Mouse (Mus musculus) limb, embryonic 13.5 days (tissue): ENCODE measurements at regions not wholly inside any gene's neighbourhood (a gene's known extent, or its start where the extent isn't known, plus 50 kb on each side); places are given as distances from the start of the nearest gene placed in this dataset.

ENCODE experiments used
- ATAC-seq: fragments of 200-750 bp; cut with Nextera tagmentation; 2 replicates; pipeline ENCODE4 v1.8.0; 2017; ENCODE audit warnings: low read depth, moderate number of reproducible peaks, moderate TSS enrichment; ENCODE audit not compliant: low FRiP score
- H3K27ac ChIP-seq: fragments of 300-500 bp; sonication (generic); 2 replicates; pipeline ENCODE4 v1.5.1; 2015; ENCODE audit warnings: inconsistent platforms, mild to moderate bottlenecking, moderate library complexity
- H3K27me3 ChIP-seq: fragments of 300-500 bp; sonication (generic); 2 replicates; pipeline ENCODE4 v1.6.1; 2015; ENCODE audit warnings: mild to moderate bottlenecking, inconsistent platforms
- H3K36me3 ChIP-seq: fragments of 300-500 bp; sonication (generic); 2 replicates; pipeline ENCODE4 v1.6.1; 2015; ENCODE audit warnings: inconsistent platforms, mild to moderate bottlenecking, moderate library complexity
- H3K4me1 ChIP-seq: fragments of 300-500 bp; sonication (generic); 2 replicates; pipeline ENCODE4 v1.6.1; 2015; ENCODE audit warnings: inconsistent platforms
- H3K4me2 ChIP-seq: fragments of 300-500 bp; sonication (generic); replicated peaks from 2 replicates; pipeline ENCODE4 v1.6.1; 2015; ENCODE audit warnings: inconsistent platforms, mild to moderate bottlenecking, moderate library complexity
- H3K4me3 ChIP-seq: fragments of 300-500 bp; sonication (generic); 2 replicates; pipeline ENCODE4 v1.5.1; 2015; ENCODE audit warnings: moderate library complexity, mild to moderate bottlenecking, inconsistent platforms
- H3K9ac ChIP-seq: fragments of 300-500 bp; sonication (generic); 2 replicates; pipeline ENCODE4 v1.6.1; 2015; ENCODE audit warnings: mild to moderate bottlenecking, inconsistent platforms
- H3K9me3 ChIP-seq: fragments of 300-500 bp; sonication (generic); 2 replicates; pipeline ENCODE4 v1.6.1; 2016; ENCODE audit warnings: inconsistent platforms
- WGBS: fragments of 180-500 bp; shearing (Covaris S2); methylation state at CpG from one replicate; pipeline ENCODE4 v1.1.7; 2015; 5-methylcytosine and 5-hydroxymethylcytosine counted together

DNA sequence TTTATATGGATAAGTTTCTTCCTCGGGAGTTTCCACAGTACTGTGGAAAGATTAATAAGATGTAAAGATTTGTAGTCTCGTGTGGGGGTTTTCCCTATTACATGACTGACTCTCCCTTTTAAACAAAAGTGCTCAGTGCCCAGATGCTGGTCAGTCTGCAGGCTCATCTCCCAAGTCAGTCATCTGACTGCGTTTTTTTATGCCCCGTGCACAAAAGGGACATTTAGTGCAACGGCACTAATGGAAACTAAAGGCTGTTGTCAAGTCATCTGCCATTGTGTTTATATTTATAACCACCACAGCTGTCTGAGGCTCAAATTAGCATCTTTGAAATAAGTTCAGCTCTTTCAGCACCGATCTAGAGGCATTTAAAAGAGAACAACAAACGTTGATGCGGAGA is 110.7 kb upstream of the Phyhipl start:
- no peaks in the 10 kb centered on the region for H3K4me1 ChIP-seq
- H3K9me3 ChIP-seq, result no peaks in the 10 kb centered on the region
- no peak overlapping the region for H3K9ac ChIP-seq
- no peak overlapping the region for H3K27ac ChIP-seq
- no peaks in the 10 kb centered on the region for H3K36me3 ChIP-seq
- H3K4me3 ChIP-seq, result no peak overlapping the region
- WGBS, result 78% methylated on average over 8 of the region's 8 CpGs
- ATAC-seq, result no peak
- no peak overlapping the region for H3K4me2 ChIP-seq
- no peaks in the 10 kb centered on the region for H3K27me3 ChIP-seq

DNA sequence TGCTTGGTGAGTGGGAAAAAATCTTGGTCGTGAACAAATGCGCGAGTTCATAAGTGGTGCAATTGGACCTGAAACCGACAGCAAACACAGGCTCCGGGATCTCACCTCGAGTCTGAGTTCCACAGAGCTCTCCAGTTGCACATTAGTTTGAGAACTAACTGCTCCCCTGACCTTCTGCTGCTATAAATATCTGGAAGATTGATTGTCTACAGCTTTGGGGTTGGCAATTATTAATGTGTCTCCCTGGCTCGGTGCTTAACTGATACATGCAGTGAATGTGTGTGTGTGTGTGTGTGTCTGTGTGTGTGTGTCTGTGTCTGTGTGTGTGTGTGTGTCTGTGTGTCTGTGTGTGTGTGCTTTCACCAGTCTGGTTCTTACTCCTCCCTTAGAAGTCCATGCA is 107.4 kb upstream of the Phyhipl start:
- 64% methylated on average over 7 of the region's 7 CpGs for WGBS
- Histone ChIP-seq H3K9me3 (no peaks in the 10 kb centered on the region), H3K27ac (no peak overlapping the region), H3K9ac (no peak overlapping the region), H3K4me1 (no peaks in the 10 kb centered on the region), H3K4me2 (no peak overlapping the region), H3K27me3 (no peaks in the 10 kb centered on the region), H3K4me3 (no peak overlapping the region), H3K36me3 (no peaks in the 10 kb centered on the region)
- no peak for ATAC-seq

DNA sequence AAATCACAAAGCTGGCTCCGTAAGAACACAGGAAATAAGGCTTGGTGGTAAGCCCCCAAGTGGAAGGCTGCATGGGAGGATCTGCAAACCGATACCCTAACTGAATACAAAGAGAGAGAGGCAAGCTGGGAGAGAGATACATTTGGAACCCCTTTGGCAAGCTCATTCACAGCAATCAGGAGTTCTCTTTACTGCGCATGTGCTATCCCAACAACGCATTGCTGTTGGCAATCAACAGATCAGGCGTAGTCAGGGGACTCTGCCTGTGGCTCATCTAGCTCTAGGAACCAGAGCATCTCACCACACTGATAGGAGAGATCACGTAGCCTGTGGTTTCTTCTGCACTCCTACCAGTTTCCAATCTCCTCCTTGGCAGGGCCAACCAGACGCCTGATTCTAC is 103.9 kb upstream of the Phyhipl start:
- Histone ChIP-seq H3K36me3 (no peaks in the 10 kb centered on the region), H3K9ac (no peak overlapping the region), H3K27ac (no peak overlapping the region), H3K27me3 (no peaks in the 10 kb centered on the region), H3K4me3 (no peak overlapping the region), H3K4me2 (no peak overlapping the region), H3K9me3 (no peaks in the 10 kb centered on the region), H3K4me1 (no peaks in the 10 kb centered on the region)
- WGBS, result 69% methylated on average over 7 of the region's 7 CpGs
- no peak for ATAC-seq

DNA sequence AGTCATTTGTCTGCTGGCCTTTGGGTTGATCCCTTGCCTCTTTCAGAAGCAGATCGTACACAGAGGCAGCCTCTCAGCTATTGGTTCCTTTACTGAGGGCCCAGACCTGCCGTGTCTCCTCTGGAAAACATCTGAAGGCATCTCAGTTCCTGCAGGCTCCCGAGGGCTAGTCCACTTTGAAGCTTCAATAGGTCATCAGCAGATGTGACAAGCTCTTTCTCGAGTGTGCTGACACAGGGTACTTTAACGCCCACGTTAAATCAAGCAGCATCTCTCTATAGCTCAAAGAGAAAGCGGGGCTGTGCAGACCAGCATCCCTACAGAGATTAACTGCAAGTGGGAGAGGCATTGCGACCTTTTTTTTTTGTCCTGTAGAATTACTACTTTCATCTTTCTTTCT is 96.0 kb upstream of the Phyhipl start:
- Histone ChIP-seq H3K27ac (no peak overlapping the region), H3K27me3 (no peaks in the 10 kb centered on the region), H3K4me2 (no peak overlapping the region), H3K36me3 (no peaks in the 10 kb centered on the region), H3K4me1 (no peaks in the 10 kb centered on the region), H3K4me3 (no peak overlapping the region), H3K9ac (no peak overlapping the region), H3K9me3 (no peaks in the 10 kb centered on the region)
- ATAC-seq, result no peak
- 47% methylated on average over 8 of the region's 8 CpGs for WGBS

DNA sequence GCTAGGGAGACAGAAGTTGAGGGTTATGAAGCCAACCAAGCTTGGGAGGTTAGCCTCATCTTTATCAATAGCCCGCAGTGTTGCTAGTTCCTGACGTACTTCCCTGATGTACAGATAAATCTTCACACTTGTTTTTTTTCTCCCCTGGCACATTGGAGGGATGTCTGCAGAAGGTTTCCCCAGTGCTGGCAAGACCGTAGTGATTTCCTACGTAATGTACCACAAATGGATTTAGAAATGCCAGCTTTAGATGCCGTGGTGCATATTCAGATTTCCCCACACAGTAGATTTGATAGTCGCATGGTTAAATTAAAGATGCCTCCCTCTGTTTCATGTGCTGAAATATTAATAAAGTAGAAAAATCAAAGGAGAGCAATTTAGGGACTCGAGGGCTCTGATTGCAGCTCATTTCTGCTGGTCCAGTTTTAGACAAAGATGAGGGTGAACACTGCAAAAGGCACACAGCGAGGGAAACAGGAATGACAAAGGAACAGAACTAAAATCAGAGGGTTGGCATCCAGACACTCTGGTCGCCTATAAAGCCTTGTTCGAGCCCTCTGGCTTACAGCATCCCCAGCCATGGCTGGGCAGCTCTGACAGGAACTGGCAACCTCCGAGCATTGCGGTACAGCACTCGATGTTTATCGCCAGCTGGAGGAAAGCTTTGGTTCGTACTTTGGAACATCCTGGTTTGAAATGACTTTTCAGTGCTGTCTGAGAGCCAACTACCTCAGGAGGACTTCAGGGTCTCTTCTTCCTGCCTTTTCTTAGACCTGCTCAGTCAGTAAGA is 94.8 kb upstream of the Phyhipl start:
- no peaks in the 10 kb centered on the region for H3K27me3 ChIP-seq
- no peaks in the 10 kb centered on the region for H3K4me1 ChIP-seq
- H3K9ac ChIP-seq, result no peak overlapping the region
- no peaks in the 10 kb centered on the region for H3K36me3 ChIP-seq
- ATAC-seq, result no peak
- no peaks in the 10 kb centered on the region for H3K9me3 ChIP-seq
- H3K27ac ChIP-seq, result no peak overlapping the region
- no peak overlapping the region for H3K4me2 ChIP-seq
- no peak overlapping the region for H3K4me3 ChIP-seq
- WGBS, result 85% methylated on average over 15 of the region's 15 CpGs

DNA sequence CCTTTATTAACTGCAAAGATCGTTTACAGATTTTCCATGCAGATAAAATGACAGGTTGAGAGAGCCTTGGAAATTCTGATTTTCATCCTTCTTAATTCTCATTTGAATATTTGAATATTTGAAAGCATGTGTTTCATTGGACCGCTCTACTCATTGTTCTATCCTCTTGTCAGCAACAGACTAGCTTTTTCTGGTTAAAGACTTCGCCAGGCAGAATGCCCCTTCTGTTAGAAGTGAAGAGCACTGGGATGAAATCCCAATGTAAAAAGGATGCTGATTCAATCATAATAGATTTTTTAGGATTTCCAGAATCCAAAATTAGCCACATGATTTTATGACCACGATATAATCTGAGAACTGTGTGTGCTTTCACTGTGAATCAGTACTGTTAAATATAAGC is 90.8 kb upstream of the Phyhipl start:
- no peaks in the 10 kb centered on the region for H3K4me1 ChIP-seq
- H3K4me2 ChIP-seq, result no peak overlapping the region
- WGBS, result 89% methylated on average over 4 of the region's 4 CpGs
- no peak for ATAC-seq
- no peak overlapping the region for H3K4me3 ChIP-seq
- H3K9me3 ChIP-seq, result no peaks in the 10 kb centered on the region
- H3K27ac ChIP-seq, result no peak overlapping the region
- H3K9ac ChIP-seq, result no peak overlapping the region
- H3K36me3 ChIP-seq, result no peaks in the 10 kb centered on the region
- no peaks in the 10 kb centered on the region for H3K27me3 ChIP-seq

DNA sequence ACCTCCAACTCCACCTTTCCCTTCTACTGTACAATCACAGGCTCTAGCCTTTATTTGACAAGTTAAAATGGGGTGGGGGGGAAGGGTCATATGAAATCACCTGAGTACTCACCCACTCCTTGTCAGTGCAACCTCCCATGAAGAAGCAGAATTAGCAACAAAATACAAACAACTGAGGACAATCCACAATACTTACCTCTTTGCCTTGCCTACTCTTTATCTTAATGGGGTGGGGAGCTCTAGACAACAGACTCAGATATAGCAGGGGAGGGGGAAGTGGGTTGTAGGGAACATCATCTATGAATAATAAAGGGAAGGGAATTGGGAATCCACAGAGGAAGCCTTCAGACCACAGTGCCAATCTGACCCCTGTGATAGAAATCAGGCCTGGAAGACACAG is 86.1 kb upstream of the Phyhipl start:
- Histone ChIP-seq H3K9ac (no peak overlapping the region), H3K4me2 (no peak overlapping the region), H3K27ac (no peak overlapping the region), H3K27me3 (no peaks in the 10 kb centered on the region), H3K4me1 (no peaks in the 10 kb centered on the region), H3K4me3 (no peak overlapping the region), H3K36me3 (no peaks in the 10 kb centered on the region), H3K9me3 (no peaks in the 10 kb centered on the region)
- ATAC-seq, result no peak

DNA sequence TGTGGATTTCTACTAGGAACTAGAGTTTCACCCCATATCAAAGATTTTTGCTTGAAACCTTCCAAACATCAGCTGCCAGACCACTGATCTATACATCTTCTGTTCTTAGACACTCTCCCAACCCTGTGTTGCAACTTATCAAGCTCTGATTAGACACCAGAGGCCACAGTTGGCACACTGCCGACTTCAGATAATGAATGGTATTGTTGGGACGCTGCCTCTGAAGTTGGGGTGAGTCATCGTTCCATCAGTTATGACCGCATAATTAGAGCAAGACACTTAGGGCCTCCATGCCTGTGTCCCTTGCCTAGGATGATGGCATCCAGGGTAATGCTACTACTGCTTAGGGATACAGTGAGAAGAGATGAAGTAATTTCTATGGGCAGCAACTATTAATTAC is 84.3 kb upstream of the Phyhipl start:
- no peak overlapping the region for H3K27ac ChIP-seq
- H3K4me1 ChIP-seq, result no peaks in the 10 kb centered on the region
- 86% methylated on average over 4 of the region's 4 CpGs for WGBS
- no peak overlapping the region for H3K4me3 ChIP-seq
- ATAC-seq, result no peak
- H3K36me3 ChIP-seq, result no peaks in the 10 kb centered on the region
- H3K4me2 ChIP-seq, result no peak overlapping the region
- no peaks in the 10 kb centered on the region for H3K27me3 ChIP-seq
- H3K9me3 ChIP-seq, result no peaks in the 10 kb centered on the region
- H3K9ac ChIP-seq, result no peak overlapping the region

DNA sequence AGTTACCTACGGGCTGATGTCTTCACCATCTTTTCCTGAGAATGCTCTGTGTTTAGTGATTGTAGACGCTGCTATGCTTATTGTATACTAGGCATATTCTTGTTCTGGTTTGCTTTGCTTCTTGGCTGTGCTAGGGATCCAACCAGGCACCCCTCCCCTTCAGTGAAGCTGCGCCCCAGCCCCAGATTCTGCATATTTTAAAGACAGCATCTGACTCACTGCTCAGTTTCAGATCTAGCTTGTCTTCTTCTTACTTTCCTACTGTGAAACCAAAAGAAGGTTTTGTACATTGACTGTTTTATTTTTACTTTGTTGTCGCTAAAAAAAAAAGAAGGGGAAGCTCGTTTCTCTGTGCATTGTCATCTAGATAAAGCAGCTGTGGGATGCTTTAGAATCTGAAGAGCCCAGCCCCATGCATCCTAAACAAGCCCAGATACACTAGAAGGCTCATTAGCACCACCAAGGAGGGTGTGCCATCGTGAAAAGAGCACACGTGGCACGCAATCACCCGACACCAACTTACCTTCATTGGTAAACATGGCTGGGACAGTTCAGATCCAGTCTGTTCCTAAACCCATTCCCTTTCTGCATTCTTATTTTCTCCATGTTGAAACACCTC is 83.7 kb upstream of the Phyhipl start:
- no peak overlapping the region for H3K4me3 ChIP-seq
- H3K9me3 ChIP-seq, result no peaks in the 10 kb centered on the region
- no peaks in the 10 kb centered on the region for H3K4me1 ChIP-seq
- H3K36me3 ChIP-seq, result no peaks in the 10 kb centered on the region
- no peak overlapping the region for H3K9ac ChIP-seq
- no peak for ATAC-seq
- H3K4me2 ChIP-seq, result no peak overlapping the region
- no peaks in the 10 kb centered on the region for H3K27me3 ChIP-seq
- 89% methylated on average over 9 of the region's 9 CpGs for WGBS
- H3K27ac ChIP-seq, result no peak overlapping the region

DNA sequence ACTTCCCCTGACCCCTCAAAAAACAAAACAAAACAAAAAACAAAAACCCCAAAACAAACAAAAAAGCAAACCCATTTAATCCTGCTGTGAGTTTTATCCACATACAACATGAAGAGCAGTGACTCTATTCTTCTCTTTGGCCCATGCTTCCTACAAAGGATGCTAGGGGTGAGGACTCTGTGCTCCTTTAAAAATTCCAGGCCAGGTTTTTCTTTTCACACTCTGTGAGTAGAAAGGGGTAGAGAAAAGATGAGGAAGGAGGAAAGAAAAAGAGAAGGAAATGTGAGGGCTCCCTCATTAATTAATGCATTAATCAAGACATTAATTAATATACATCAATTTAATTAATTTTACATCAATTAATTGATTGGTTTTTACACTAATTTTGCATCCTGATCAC is 82.9 kb upstream of the Phyhipl start:
- H3K9ac ChIP-seq, result no peak overlapping the region
- H3K4me3 ChIP-seq, result no peak overlapping the region
- H3K4me1 ChIP-seq, result no peaks in the 10 kb centered on the region
- H3K27me3 ChIP-seq, result no peaks in the 10 kb centered on the region
- no peak overlapping the region for H3K27ac ChIP-seq
- no peak for ATAC-seq
- H3K4me2 ChIP-seq, result no peak overlapping the region
- no peaks in the 10 kb centered on the region for H3K36me3 ChIP-seq
- H3K9me3 ChIP-seq, result no peaks in the 10 kb centered on the region

DNA sequence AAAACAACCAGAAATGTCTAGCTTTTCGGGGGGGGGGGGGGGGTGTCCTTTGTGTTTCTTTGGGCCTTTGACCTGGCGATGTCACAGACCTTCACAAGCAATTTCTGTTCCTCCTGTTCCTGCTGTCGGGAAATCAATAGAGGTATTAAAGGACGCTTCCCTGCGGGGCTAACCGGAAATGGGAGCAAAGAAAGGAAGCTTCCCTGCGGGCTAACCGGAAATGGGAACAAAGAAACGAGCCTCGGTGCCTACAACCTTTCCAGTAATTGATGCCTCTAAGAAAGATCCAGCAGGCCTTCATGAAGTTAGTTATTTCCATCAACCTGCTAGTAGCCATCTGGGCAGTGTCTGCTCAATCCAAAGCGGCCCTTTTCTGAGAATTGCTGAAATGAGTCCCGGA is 78.2 kb upstream of the Phyhipl start:
- ATAC-seq, result no peak
- H3K4me2 ChIP-seq, result no peak overlapping the region
- H3K27ac ChIP-seq, result no peak overlapping the region
- no peaks in the 10 kb centered on the region for H3K4me1 ChIP-seq
- WGBS, result 75% methylated on average over 12 of the region's 12 CpGs
- H3K36me3 ChIP-seq, result no peaks in the 10 kb centered on the region
- no peaks in the 10 kb centered on the region for H3K27me3 ChIP-seq
- no peak overlapping the region for H3K9ac ChIP-seq
- H3K4me3 ChIP-seq, result no peak overlapping the region
- H3K9me3 ChIP-seq, result no peaks in the 10 kb centered on the region

DNA sequence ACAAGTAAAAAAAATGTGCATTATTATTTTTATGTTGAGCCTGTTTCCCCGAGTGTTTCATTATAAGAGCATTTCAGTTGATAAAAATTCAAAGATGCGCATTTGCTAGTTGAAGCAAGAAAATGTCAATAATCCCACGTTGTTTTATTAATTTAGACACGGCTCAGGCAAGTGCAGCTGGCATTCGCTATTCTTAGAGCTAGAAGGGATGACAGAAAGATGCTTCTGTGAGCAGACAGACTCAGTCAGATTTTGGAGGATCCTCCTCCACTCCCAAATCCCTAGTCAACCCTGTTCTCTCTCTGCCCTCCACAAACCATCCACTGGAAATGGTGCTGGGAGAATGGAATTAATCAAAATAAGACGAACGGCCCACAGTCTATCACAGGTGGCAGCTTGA is 77.7 kb upstream of the Phyhipl start:
- 88% methylated on average over 7 of the region's 7 CpGs for WGBS
- ATAC-seq, result no peak
- Histone ChIP-seq H3K27ac (no peak overlapping the region), H3K4me2 (no peak overlapping the region), H3K36me3 (no peaks in the 10 kb centered on the region), H3K4me3 (no peak overlapping the region), H3K4me1 (no peaks in the 10 kb centered on the region), H3K9ac (no peak overlapping the region), H3K27me3 (no peaks in the 10 kb centered on the region), H3K9me3 (no peaks in the 10 kb centered on the region)

DNA sequence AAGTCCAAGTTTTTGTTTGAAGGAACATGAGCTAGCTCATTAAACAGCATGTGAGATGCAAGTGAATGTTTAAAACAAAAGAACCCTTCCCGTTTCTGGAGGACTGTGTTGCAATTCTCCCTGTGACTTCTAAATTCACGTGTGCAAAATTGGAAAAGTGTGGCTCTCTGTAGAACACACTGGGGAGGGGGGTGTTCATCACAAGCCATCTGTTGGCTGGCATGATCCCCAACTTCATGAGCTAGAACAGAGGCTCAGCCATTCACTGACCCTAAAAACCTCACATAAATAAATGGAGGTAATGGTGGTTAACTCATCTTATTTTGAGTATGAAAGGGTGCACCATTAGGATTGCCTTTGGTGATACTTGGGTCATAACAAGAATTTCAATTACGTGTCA is 69.3 kb upstream of the Phyhipl start:
- Histone ChIP-seq H3K4me1 (no peaks in the 10 kb centered on the region), H3K27me3 (no peaks in the 10 kb centered on the region), H3K36me3 (no peaks in the 10 kb centered on the region), H3K4me3 (no peak overlapping the region), H3K9me3 (no peaks in the 10 kb centered on the region), H3K9ac (no peak overlapping the region), H3K27ac (no peak overlapping the region), H3K4me2 (no peak overlapping the region)
- ATAC-seq, result no peak
- WGBS, result 79% methylated on average over 3 of the region's 3 CpGs
